Comparison of ENCODE assay signal across 17 mouse cellular contexts in the genomic region with DNA sequence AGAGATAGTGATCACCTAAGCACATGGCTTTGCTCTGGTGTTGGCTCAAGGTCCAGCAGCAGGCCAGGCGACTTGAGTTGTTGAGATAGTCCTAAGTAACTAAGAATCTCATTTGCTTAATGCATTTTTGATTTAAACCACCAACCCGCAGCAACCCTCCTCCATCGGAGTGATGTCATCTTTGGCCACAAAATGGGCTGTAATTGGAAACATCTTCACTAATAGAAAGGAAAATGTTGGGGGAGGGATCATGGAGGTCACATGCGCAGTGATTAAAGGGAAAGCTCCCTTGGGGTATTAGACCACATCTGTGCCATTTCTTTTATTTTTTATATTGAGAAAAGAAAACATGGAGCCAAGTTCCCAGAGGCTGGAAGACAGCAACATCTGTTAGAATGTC.
DNase-seq lines count a peak whose midpoint lies in the region; ATAC-seq and TF ChIP-seq lines count a peak whose summit lies in the region.
"Had no signal": no experiment of that assay in that cellular context is flagged by ENCODE, and none has a peak within 500 bp of the region (broad histone marks: within the 10 kb centered on the region; RNA-seq: fewer than 3 reads in every experiment).

No protein-coding gene starts in this region.

- H3K27ac ChIP-seq in heart, embryonic 15.5 days, result peak overlapping the region; percentile 36; the same call in 1 of the 2 replicates
- peak overlapping the region; percentile 13; the same call in 1 of the 2 replicates for H3K27ac ChIP-seq in neural tube, embryonic 13.5 days (replicated peaks)
- H3K27ac ChIP-seq in limb, embryonic 14.5 days (replicated peaks; ENCODE audit: low read depth, low read length), result peak overlapping the region; percentile 56; the same call in 1 of the 2 replicates
- H3K27ac ChIP-seq: hindbrain, embryonic 15.5 days; liver, embryonic 13.5 days had no signal

- H3K4me1 ChIP-seq in heart, embryonic 15.5 days (replicated peaks), result peaks cover 57% of the 10 kb centered on the region
- peaks cover 80% of the 10 kb centered on the region for H3K4me1 ChIP-seq in neural tube, embryonic 13.5 days (replicated peaks)
- peaks cover 19% of the 10 kb centered on the region for H3K4me1 ChIP-seq in limb, embryonic 14.5 days (ENCODE audit: control insufficient read depth, insufficient read depth, low read length)

- peaks cover 8% of the 10 kb centered on the region for H3K36me3 ChIP-seq in heart, embryonic 15.5 days
- peaks cover 23% of the 10 kb centered on the region; the same call in 1 of the 2 replicates for H3K36me3 ChIP-seq in neural tube, embryonic 13.5 days
- H3K36me3 ChIP-seq in limb, embryonic 14.5 days (ENCODE audit: control insufficient read depth, insufficient read depth, low read length), result peaks cover 23% of the 10 kb centered on the region; the same call in 1 of the 2 replicates

- WGBS in heart, embryonic 15.5 days, result 72% methylated on average over 4 of the region's 4 CpGs
- WGBS in neural tube, embryonic 13.5 days, result 51% methylated on average over 4 of the region's 4 CpGs
- WGBS in limb, embryonic 14.5 days, result 44% methylated on average over 4 of the region's 4 CpGs

- H3K9ac ChIP-seq in heart, embryonic 15.5 days, result no peak overlapping the region
- H3K9ac ChIP-seq in neural tube, embryonic 13.5 days, result no peak overlapping the region
- H3K9ac ChIP-seq in limb, embryonic 14.5 days (ENCODE audit: low read depth, low read length, severe bottlenecking), result no peak overlapping the region
- H3K9ac ChIP-seq: heart, embryonic 13.5 days; hindbrain, embryonic 15.5 days; liver, embryonic 13.5 days had no signal

- ATAC-seq in heart, embryonic 15.5 days (replicated peaks; ENCODE audit: insufficient number of reproducible peaks, insufficient read depth, low FRiP score, low read depth), result no peak; the same call in 1 of the 2 replicates
- no peak for ATAC-seq in neural tube, embryonic 13.5 days (ENCODE audit: low read depth)
- peak; percentile 49; the same call in 1 of the 2 replicates for ATAC-seq in limb, embryonic 14.5 days (ENCODE audit: low FRiP score, low read depth)
- ATAC-seq in cerebellum, adult (ENCODE audit: insufficient number of reproducible peaks, low FRiP score, low TSS enrichment), result no peak
- ATAC-seq: forebrain, embryonic 14.5 days had no signal

- H3K27me3 ChIP-seq in heart, embryonic 15.5 days, result no peaks in the 10 kb centered on the region
- H3K27me3 ChIP-seq in neural tube, embryonic 13.5 days, result no peaks in the 10 kb centered on the region
- no peaks in the 10 kb centered on the region for H3K27me3 ChIP-seq in limb, embryonic 14.5 days (ENCODE audit: control insufficient read depth, insufficient read depth, low read length)
- H3K27me3 ChIP-seq: heart, embryonic 13.5 days; hindbrain, embryonic 15.5 days; liver, embryonic 13.5 days had no signal

- no peak for DNase-seq in heart, adult 11 months
- DNase-seq in neural tube, embryonic 10.5 days (ENCODE audit: extremely low spot score, low spot score), result no peak
- peak; percentile 85 for DNase-seq in limb, embryonic 14.5 days (ENCODE audit: low spot score)
- no peak for DNase-seq in right cerebral cortex, adult 18-20 months
- DNase-seq in urinary bladder, adult 18-20 months (ENCODE audit: low spot score in 2 of 2), result no peak
- DNase-seq: adrenal gland, postnatal 36 days; gastrocnemius, postnatal 14 days; kidney, adult 2 months; liver, embryonic 13.5 days; lung, postnatal 10 days had no signal

- no peaks in the 10 kb centered on the region for H3K9me3 ChIP-seq in heart, embryonic 15.5 days (replicated peaks)
- H3K9me3 ChIP-seq in neural tube, embryonic 13.5 days, result no peaks in the 10 kb centered on the region
- no peaks in the 10 kb centered on the region for H3K9me3 ChIP-seq in limb, embryonic 14.5 days (ENCODE audit: control insufficient read depth, low read length)
- H3K9me3 ChIP-seq: heart, embryonic 13.5 days; hindbrain, embryonic 15.5 days; liver, embryonic 13.5 days; midbrain, embryonic 10.5 days had no signal

- H3K4me2 ChIP-seq in heart, embryonic 15.5 days, result no peak overlapping the region
- no peak overlapping the region for H3K4me2 ChIP-seq in neural tube, embryonic 13.5 days
- no peak overlapping the region for H3K4me2 ChIP-seq in limb, embryonic 14.5 days (replicated peaks; ENCODE audit: low read depth, low read length, severe bottlenecking)
- H3K4me2 ChIP-seq: heart, embryonic 13.5 days; hindbrain, embryonic 15.5 days; liver, embryonic 13.5 days had no signal

- no peak overlapping the region for H3K4me3 ChIP-seq in heart, embryonic 15.5 days
- H3K4me3 ChIP-seq in neural tube, embryonic 13.5 days, result no peak overlapping the region
- H3K4me3 ChIP-seq in limb, embryonic 14.5 days (replicated peaks; ENCODE audit: low read length), result no peak overlapping the region
- H3K4me3 ChIP-seq: heart, embryonic 13.5 days; hindbrain, embryonic 15.5 days; liver, embryonic 13.5 days; midbrain, embryonic 10.5 days had no signal

- no peak for TF ChIP-seq POLR2A in limb, embryonic 14.5 days (IDR thresholded peaks at IDR 0.05; ENCODE audit: borderline replicate concordance, extremely low read depth, insufficient read depth, insufficient read length)
